Mouse (Mus musculus): ENCODE data around the gene Cbx7. TPM values are rescaled to one million over a fixed set of nuclear protein-coding genes. Genes with fewer than 3 reads are reported as not detected.
"Not testable (repeated sequence)": the region's sequence is repeated elsewhere in the genome, so short reads cannot be mapped to it uniquely, and the experiment has no call there.

Cbx7 gene
- polyA plus RNA-seq, 1 experiment: 41.3 TPM

- TF ChIP-seq POLR2A (IDR thresholded peaks at IDR 0.05; ENCODE audit: low read depth, low read length) (no peak), CTCF (conservative IDR thresholded peaks at IDR 0.05; ENCODE audit: insufficient read depth, insufficient read length, low read depth, low read length) (no peak)
- H3K4me1 ChIP-seq (ENCODE audit: control insufficient read depth, insufficient read depth, low read length): no peaks in the 10 kb centered on the region
- no peaks in the 10 kb centered on the region for H3K27me3 ChIP-seq (replicated peaks; ENCODE audit: control insufficient read depth, insufficient read depth, low read length)
- H3K4me3 ChIP-seq (ENCODE audit: insufficient read depth, low read depth, low read length): no peak overlapping the region
- no peak for DNase-seq
- WGBS: 86% methylated on average over 6 of the region's 6 CpGs
- no peaks in the 10 kb centered on the region for H3K36me3 ChIP-seq (ENCODE audit: control insufficient read depth, insufficient read depth, low read length)
- no peak overlapping the region for H3K27ac ChIP-seq (ENCODE audit: insufficient read depth, low read depth, low read length)
Observed at GRCm38 (mm10) chr15:79942541-79942940, 28.4 kb downstream of the Cbx7 start.

GRCm38 (mm10) chr15:79940932-79941331 lies 30.0 kb downstream of the Cbx7 start:
- no peaks in the 10 kb centered on the region for H3K27me3 ChIP-seq (replicated peaks; ENCODE audit: control insufficient read depth, insufficient read depth, low read length)
- DNase-seq: peak; percentile 45
- no peaks in the 10 kb centered on the region for H3K4me1 ChIP-seq (ENCODE audit: control insufficient read depth, insufficient read depth, low read length)
- H3K27ac ChIP-seq (ENCODE audit: insufficient read depth, low read depth, low read length): no peak overlapping the region
- TF ChIP-seq CTCF (conservative IDR thresholded peaks at IDR 0.05; ENCODE audit: insufficient read depth, insufficient read length, low read depth, low read length): peak; percentile 83
- TF ChIP-seq POLR2A (IDR thresholded peaks at IDR 0.05; ENCODE audit: low read depth, low read length): no peak
- 21% methylated on average over 8 of the region's 8 CpGs for WGBS
- H3K36me3 ChIP-seq (ENCODE audit: control insufficient read depth, insufficient read depth, low read length): no peaks in the 10 kb centered on the region
- no peak overlapping the region for H3K4me3 ChIP-seq (ENCODE audit: insufficient read depth, low read depth, low read length)

GRCm38 (mm10) chr15:79939913-79940312 lies 31.0 kb downstream of the Cbx7 start:
- WGBS: 79% methylated on average over 16 of the region's 16 CpGs
- no peaks in the 10 kb centered on the region for H3K36me3 ChIP-seq (ENCODE audit: control insufficient read depth, insufficient read depth, low read length)
- no peak for TF ChIP-seq POLR2A (IDR thresholded peaks at IDR 0.05; ENCODE audit: low read depth, low read length)
- no peak for TF ChIP-seq CTCF (conservative IDR thresholded peaks at IDR 0.05; ENCODE audit: insufficient read depth, insufficient read length, low read depth, low read length)
- H3K27me3 ChIP-seq (replicated peaks; ENCODE audit: control insufficient read depth, insufficient read depth, low read length): no peaks in the 10 kb centered on the region
- no peaks in the 10 kb centered on the region for H3K4me1 ChIP-seq (ENCODE audit: control insufficient read depth, insufficient read depth, low read length)
- no peak for DNase-seq
- H3K27ac ChIP-seq (ENCODE audit: insufficient read depth, low read depth, low read length): no peak overlapping the region
- no peak overlapping the region for H3K4me3 ChIP-seq (ENCODE audit: insufficient read depth, low read depth, low read length)

- not testable (repeated sequence) for H3K27me3 ChIP-seq (replicated peaks; ENCODE audit: control insufficient read depth, insufficient read depth, low read length); H3K4me1 ChIP-seq (ENCODE audit: control insufficient read depth, insufficient read depth, low read length); H3K4me3 ChIP-seq (ENCODE audit: insufficient read depth, low read depth, low read length); H3K36me3 ChIP-seq (ENCODE audit: control insufficient read depth, insufficient read depth, low read length); H3K27ac ChIP-seq (ENCODE audit: insufficient read depth, low read depth, low read length); DNase-seq
- 82% methylated on average over 6 of the region's 7 CpGs for WGBS
Observed at GRCm38 (mm10) chr15:79939501-79939900, 31.4 kb downstream of the Cbx7 start.

- Histone ChIP-seq H3K27ac (ENCODE audit: insufficient read depth, low read depth, low read length) (no peak overlapping the region), H3K27me3 (replicated peaks; ENCODE audit: control insufficient read depth, insufficient read depth, low read length) (no peaks in the 10 kb centered on the region), H3K36me3 (ENCODE audit: control insufficient read depth, insufficient read depth, low read length) (no peaks in the 10 kb centered on the region), H3K4me1 (ENCODE audit: control insufficient read depth, insufficient read depth, low read length) (no peaks in the 10 kb centered on the region), H3K4me3 (ENCODE audit: insufficient read depth, low read depth, low read length) (no peak overlapping the region)
- 91% methylated on average over 12 of the region's 12 CpGs for WGBS
- no peak for TF ChIP-seq CTCF (conservative IDR thresholded peaks at IDR 0.05; ENCODE audit: insufficient read depth, insufficient read length, low read depth, low read length)
- TF ChIP-seq POLR2A (IDR thresholded peaks at IDR 0.05; ENCODE audit: low read depth, low read length): no peak
- DNase-seq: no peak
Observed at GRCm38 (mm10) chr15:79939020-79939419, 31.9 kb downstream of the Cbx7 start.

- whole genome bisulfite sequencing: 84% methylated on average over 7 of the region's 7 CpGs
- TF ChIP-seq POLR2A (IDR thresholded peaks at IDR 0.05; ENCODE audit: low read depth, low read length) (no peak), CTCF (conservative IDR thresholded peaks at IDR 0.05; ENCODE audit: insufficient read depth, insufficient read length, low read depth, low read length) (no peak)
- H3K4me3 ChIP-seq (ENCODE audit: insufficient read depth, low read depth, low read length): no peak overlapping the region
Observed at GRCm38 (mm10) chr15:79936374-79936751, 34.6 kb downstream of the Cbx7 start.

GRCm38 (mm10) chr15:79935654-79936373 lies 35.1 kb downstream of the Cbx7 start:
- no peak for DNase-seq
- Histone ChIP-seq H3K4me1 (ENCODE audit: control insufficient read depth, insufficient read depth, low read length) (peaks cover 2% of the 10 kb centered on the region; the same call in 1 of the 2 replicates), H3K27me3 (replicated peaks; ENCODE audit: control insufficient read depth, insufficient read depth, low read length) (no peaks in the 10 kb centered on the region), H3K36me3 (ENCODE audit: control insufficient read depth, insufficient read depth, low read length) (no peaks in the 10 kb centered on the region), H3K4me3 (ENCODE audit: insufficient read depth, low read depth, low read length) (no peak overlapping the region), H3K27ac (ENCODE audit: insufficient read depth, low read depth, low read length) (no peak overlapping the region)
- 54% methylated on average over 9 of the region's 9 CpGs for WGBS
- TF ChIP-seq CTCF (conservative IDR thresholded peaks at IDR 0.05; ENCODE audit: insufficient read depth, insufficient read length, low read depth, low read length) (no peak), POLR2A (IDR thresholded peaks at IDR 0.05; ENCODE audit: low read depth, low read length) (no peak)

More at GRCm38 (mm10) chr15:79936374-79936751, 34.6 kb downstream of the Cbx7 start:
- DNase-seq: no peak
- Histone ChIP-seq H3K27ac (ENCODE audit: insufficient read depth, low read depth, low read length) (no peak overlapping the region), H3K4me1 (ENCODE audit: control insufficient read depth, insufficient read depth, low read length) (peaks cover 2% of the 10 kb centered on the region; the same call in 1 of the 2 replicates), H3K36me3 (ENCODE audit: control insufficient read depth, insufficient read depth, low read length) (no peaks in the 10 kb centered on the region), H3K27me3 (replicated peaks; ENCODE audit: control insufficient read depth, insufficient read depth, low read length) (no peaks in the 10 kb centered on the region)

All from kidney, adult 2 months (tissue).